Mouse (Mus musculus) limb, embryonic 14.5 days (tissue): ENCODE data around the gene Psmd7. TPM values are rescaled to one million over a fixed set of nuclear protein-coding genes. Genes with fewer than 3 reads are reported as not detected.
A peak's percentile ranks its signal among the peaks of the same experiment; 100 is the strongest.

Experiments used
- ATAC-seq: fragments of 200-750 bp; cut with Nextera tagmentation; 2 replicates; pipeline ENCODE4 v1.8.0; 2017; ENCODE audit warnings: low read depth, moderate number of reproducible peaks, moderate TSS enrichment; ENCODE audit not compliant: low FRiP score
- DNase-seq: peaks from one replicate; pipeline ENCODE4 v3.0.0-alpha.2; 2015; ENCODE audit warnings: low spot score
- H3K27ac ChIP-seq: fragments of 300-500 bp; sonication (generic); replicated peaks from 2 replicates; pipeline ENCODE4 v1.5.1; 2014; ENCODE audit warnings: low read depth, mild to moderate bottlenecking, low read length, moderate library complexity, mixed read lengths
- H3K27me3 ChIP-seq: fragments of 300-500 bp; sonication (generic); 2 replicates; pipeline ENCODE4 v1.6.1; 2014; ENCODE audit warnings: low read length, mixed read lengths; ENCODE audit not compliant: control insufficient read depth, insufficient read depth
- H3K36me3 ChIP-seq: fragments of 300-500 bp; sonication (generic); 2 replicates; pipeline ENCODE4 v1.6.1; 2014; ENCODE audit warnings: mild to moderate bottlenecking, low read length, moderate library complexity, mixed read lengths; ENCODE audit not compliant: control insufficient read depth, insufficient read depth
- H3K4me1 ChIP-seq: fragments of 300-500 bp; sonication (generic); 2 replicates; pipeline ENCODE4 v1.6.1; 2014; ENCODE audit warnings: antibody characterized with exemption, low read length, mixed read lengths; ENCODE audit not compliant: control insufficient read depth, insufficient read depth
- H3K4me2 ChIP-seq: fragments of 300-500 bp; sonication (generic); replicated peaks from 2 replicates; pipeline ENCODE4 v1.6.1; 2014; ENCODE audit warnings: low read depth, mild to moderate bottlenecking, low read length, moderate library complexity; ENCODE audit not compliant: severe bottlenecking
- H3K4me3 ChIP-seq: fragments of 300-500 bp; sonication (generic); replicated peaks from 2 replicates; pipeline ENCODE4 v1.5.1; 2014; ENCODE audit warnings: low read length
- H3K9ac ChIP-seq: fragments of 300-500 bp; sonication (generic); 2 replicates; pipeline ENCODE4 v1.6.1; 2014; ENCODE audit warnings: mild to moderate bottlenecking, low read depth, low read length, moderate library complexity; ENCODE audit not compliant: severe bottlenecking
- H3K9me3 ChIP-seq: fragments of 300-500 bp; sonication (generic); 2 replicates; pipeline ENCODE4 v1.6.1; 2016; ENCODE audit warnings: low read length; ENCODE audit not compliant: control insufficient read depth
- POLR2A ChIP-seq: fragments of 200-500 bp; IDR thresholded peaks from 2 replicates; pipeline ENCODE4 v1.8.0; 2012; ENCODE audit warnings: inconsistent platforms, mild to moderate bottlenecking, moderate library complexity, borderline replicate concordance; ENCODE audit not compliant: insufficient read depth, insufficient read length; ENCODE audit errors: extremely low read depth
- WGBS: fragments of 180-500 bp; shearing (Covaris S2); extraction: QIAGEN DNeasy Blood & Tissue Kit; methylation state at CpG from one replicate; pipeline ENCODE4 v1.1.7; 2014; 5-methylcytosine and 5-hydroxymethylcytosine counted together
- polyA plus RNA-seq, 2 experiments: library from polyadenylated mRNA; depleted of rRNA in 1 of 2; stranded (reverse) in 1 of 2; unstranded in 1 of 2; fragments of >200 nt; fragmentation: Nextera tagmentation in 1 of 2; extraction: Ambion mirVana in 1 of 2; gene quantifications; 2 replicates each; pipeline versions ENCODE4 v1.2.1 to v1.2.3; 2012 to 2014

Gene Psmd7
- polyA plus RNA-seq, 2 experiments = 152 to 281 TPM

- no peak for ATAC-seq
- TF ChIP-seq POLR2A = no peak
- no peaks in the 10 kb centered on the region for H3K27me3 ChIP-seq
- H3K4me2 ChIP-seq = no peak overlapping the region
- H3K27ac ChIP-seq = no peak overlapping the region
- H3K9me3 ChIP-seq = no peaks in the 10 kb centered on the region
- no peak for DNase-seq
- no peaks in the 10 kb centered on the region for H3K4me1 ChIP-seq
- H3K9ac ChIP-seq = no peak overlapping the region
- H3K36me3 ChIP-seq = no peaks in the 10 kb centered on the region
- 83% methylated on average over 10 of the region's 10 CpGs for WGBS
- no peak overlapping the region for H3K4me3 ChIP-seq
Measured at GRCm38 (mm10) chr8:107621930-107622623, 33.8 kb upstream of the Psmd7 start.

GRCm38 (mm10) chr8:107621136-107621535, 32.9 kb upstream of the Psmd7 start:
- H3K4me1 ChIP-seq = no peaks in the 10 kb centered on the region
- no peak overlapping the region for H3K9ac ChIP-seq
- WGBS = 63% methylated on average over 3 of the region's 3 CpGs
- TF ChIP-seq POLR2A = no peak
- no peak for ATAC-seq
- no peaks in the 10 kb centered on the region for H3K36me3 ChIP-seq
- H3K27me3 ChIP-seq = no peaks in the 10 kb centered on the region
- DNase-seq = no peak
- H3K9me3 ChIP-seq = no peaks in the 10 kb centered on the region
- no peak overlapping the region for H3K4me2 ChIP-seq
- no peak overlapping the region for H3K27ac ChIP-seq
- no peak overlapping the region for H3K4me3 ChIP-seq

GRCm38 (mm10) chr8:107618499-107618898, 30.2 kb upstream of the Psmd7 start:
- H3K36me3 ChIP-seq = no peaks in the 10 kb centered on the region
- no peaks in the 10 kb centered on the region for H3K9me3 ChIP-seq
- DNase-seq = no peak
- no peak overlapping the region for H3K27ac ChIP-seq
- 53% methylated on average over 10 of the region's 10 CpGs for WGBS
- ATAC-seq = no peak
- no peak overlapping the region for H3K4me2 ChIP-seq
- H3K27me3 ChIP-seq = no peaks in the 10 kb centered on the region
- TF ChIP-seq POLR2A = no peak
- H3K9ac ChIP-seq = no peak overlapping the region
- no peaks in the 10 kb centered on the region for H3K4me1 ChIP-seq
- no peak overlapping the region for H3K4me3 ChIP-seq

GRCm38 (mm10) chr8:107613411-107613810, 25.1 kb upstream of the Psmd7 start:
- no peak for DNase-seq
- 0 out of 2 replicates have a peak overlapping the region, but pooled peaks have one; percentile 1 for H3K27ac ChIP-seq
- TF ChIP-seq POLR2A = no peak
- no peak overlapping the region for H3K9ac ChIP-seq
- no peaks in the 10 kb centered on the region for H3K9me3 ChIP-seq
- H3K36me3 ChIP-seq = no peaks in the 10 kb centered on the region
- no peaks in the 10 kb centered on the region for H3K27me3 ChIP-seq
- no peak for ATAC-seq
- WGBS = 68% methylated on average over 6 of the region's 6 CpGs
- H3K4me3 ChIP-seq = no peak overlapping the region
- H3K4me2 ChIP-seq = no peak overlapping the region
- H3K4me1 ChIP-seq = peaks cover 3% of the 10 kb centered on the region; the same call in 1 of the 2 replicates

- H3K9ac ChIP-seq = no peak overlapping the region; the same call in 1 of the 2 replicates
- 52% methylated on average over 11 of the region's 11 CpGs for whole genome bisulfite sequencing
- H3K4me3 ChIP-seq = no peak overlapping the region
- H3K27ac ChIP-seq = no peak overlapping the region
- DNase-seq = no peak
- H3K4me1 ChIP-seq = peaks cover 10% of the 10 kb centered on the region
- H3K27me3 ChIP-seq = no peaks in the 10 kb centered on the region
- no peaks in the 10 kb centered on the region for H3K9me3 ChIP-seq
- no peak for TF ChIP-seq POLR2A
- H3K36me3 ChIP-seq = no peaks in the 10 kb centered on the region
- peak overlapping the region; percentile 18; the same call in 1 of the 2 replicates for H3K4me2 ChIP-seq
- no peak for ATAC-seq
Measured at GRCm38 (mm10) chr8:107610845-107611244, 22.6 kb upstream of the Psmd7 start.
